Mouse (Mus musculus) gastrocnemius, adult 8-10 months (tissue): ENCODE measurements around the gene Colq. TPM values are rescaled to one million over a fixed set of nuclear protein-coding genes. Genes with fewer than 3 reads are reported as not detected.
"Not testable (repeated sequence)": the region's sequence is repeated elsewhere in the genome, so short reads cannot be mapped to it uniquely, and the experiment has no call there.

Experiments
- DNase-seq, 2 experiments: peaks; one replicate each; pipeline ENCODE4 v3.0.0; 2022; ENCODE audit warnings: low spot score in 2 of 2
- total RNA-seq, 4 experiments: library from RNA; stranded (reverse); gene quantifications; 2 replicates each; pipeline ENCODE4 v1.2.4; 2022

Gene Colq
- 1 to 10 TPM; 5.7 to 7.2 (median 6.1) TPM for total RNA-seq

- DNase-seq: no peak
Measured at GRCm38 (mm10) chr14:31591243-31591642, at the start of gene Colq. Gene Colq, minus strand, starts transcription at chr14:31591343.

DNA sequence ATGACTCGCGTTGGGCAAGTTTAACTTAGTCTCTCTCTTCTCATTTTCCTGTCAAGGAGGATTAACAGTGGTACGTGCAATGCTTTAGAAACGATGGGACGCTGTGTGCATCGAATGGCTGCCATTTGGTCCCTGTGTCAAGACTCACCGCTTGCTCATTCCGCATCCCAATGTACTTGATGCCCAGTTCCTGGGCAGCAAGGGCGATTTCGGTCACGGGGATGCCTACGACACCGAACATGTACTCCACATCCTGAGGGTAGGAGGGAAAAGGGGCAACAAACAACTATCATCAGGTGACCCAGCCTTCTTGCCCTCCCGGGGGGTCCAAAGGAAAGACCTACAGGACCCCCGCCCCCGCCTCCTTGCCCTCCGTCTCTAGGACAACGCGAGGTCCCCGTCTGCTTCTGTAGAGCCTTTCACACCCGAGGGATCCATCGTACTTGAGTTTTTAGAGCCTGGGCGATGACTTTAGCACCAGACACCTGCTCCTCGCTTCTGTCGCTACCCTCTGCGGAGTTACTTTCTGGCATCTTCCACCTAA lies 49.3 kb upstream of the Colq start, which contains the start of gene Gm49387:
Gm49387 (minus strand) TSS at position 533 of the 544 bp plus-strand sequence.
- no peak for DNase-seq

DNA sequence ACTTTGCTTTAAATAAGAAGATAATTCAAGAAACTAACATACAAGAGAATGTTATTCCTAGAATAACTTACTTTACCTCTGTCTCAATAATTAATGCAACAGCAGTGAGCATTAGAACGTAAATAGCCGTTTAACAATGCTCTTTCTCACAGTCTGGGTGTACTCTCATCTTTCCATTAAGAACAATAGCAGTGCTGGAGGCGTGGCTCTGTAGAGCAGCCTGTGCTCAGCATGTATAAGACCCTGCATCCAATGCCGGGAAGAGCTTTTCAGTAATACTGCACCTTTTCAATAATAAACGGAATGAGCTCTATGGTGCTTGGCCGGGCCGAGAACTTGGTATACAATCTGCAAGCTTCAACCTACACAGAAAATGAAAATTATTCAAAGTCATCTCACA lies 39.5 kb upstream of the Colq start:
- DNase-seq: no peak

DNA sequence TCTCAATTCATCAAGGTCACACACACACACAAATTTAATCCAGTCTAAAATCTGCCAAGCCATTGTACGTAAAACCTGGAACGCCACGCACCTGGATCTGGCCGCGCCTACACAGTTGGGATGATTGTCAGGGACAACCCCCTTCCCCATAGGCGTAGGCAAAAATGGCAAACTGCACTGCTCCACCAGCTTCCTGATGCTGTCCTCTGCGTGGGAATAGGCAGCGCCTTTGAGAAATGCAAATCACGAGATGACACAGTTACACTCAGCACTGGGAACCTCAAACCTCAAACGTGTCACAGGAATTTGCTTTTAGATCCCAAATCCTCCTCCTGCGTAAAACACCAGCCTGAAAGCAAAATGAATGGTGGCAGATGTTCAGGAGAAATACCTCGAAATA lies 31.6 kb upstream of the Colq start:
- no peak for DNase-seq

GRCm38 (mm10) chr14:31620591-31621223 lies 29.6 kb upstream of the Colq start:
- no peak for DNase-seq

- DNase-seq: no peak
Measured at GRCm38 (mm10) chr14:31617997-31618396, 26.9 kb upstream of the Colq start.

- DNase-seq: no peak
Measured at GRCm38 (mm10) chr14:31617204-31617603, 26.1 kb upstream of the Colq start.

DNA sequence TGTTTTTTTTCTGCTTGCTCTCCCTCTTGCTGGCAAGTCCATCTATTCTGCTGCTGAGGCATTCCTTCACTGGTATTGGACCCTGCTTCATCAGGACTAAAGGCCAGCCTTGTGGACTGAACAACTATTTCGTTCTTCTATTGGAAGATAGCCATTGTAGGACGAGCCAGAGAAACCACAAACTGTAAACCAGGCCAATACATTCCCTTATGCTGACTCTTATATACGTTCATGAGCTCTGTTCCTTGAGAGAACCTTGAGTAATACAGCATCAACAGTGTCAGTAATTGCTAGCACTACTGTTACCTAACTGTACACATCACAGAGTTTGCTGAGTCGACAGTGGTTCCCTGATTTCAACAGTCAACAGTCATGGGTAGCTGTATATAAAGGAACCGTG lies 22.5 kb upstream of the Colq start:
- no peak for DNase-seq

- no peak for DNase-seq
Measured at GRCm38 (mm10) chr14:31611986-31612385, 20.8 kb upstream of the Colq start.

- no peak for DNase-seq
Measured at GRCm38 (mm10) chr14:31605514-31605913, 14.4 kb upstream of the Colq start.

DNA sequence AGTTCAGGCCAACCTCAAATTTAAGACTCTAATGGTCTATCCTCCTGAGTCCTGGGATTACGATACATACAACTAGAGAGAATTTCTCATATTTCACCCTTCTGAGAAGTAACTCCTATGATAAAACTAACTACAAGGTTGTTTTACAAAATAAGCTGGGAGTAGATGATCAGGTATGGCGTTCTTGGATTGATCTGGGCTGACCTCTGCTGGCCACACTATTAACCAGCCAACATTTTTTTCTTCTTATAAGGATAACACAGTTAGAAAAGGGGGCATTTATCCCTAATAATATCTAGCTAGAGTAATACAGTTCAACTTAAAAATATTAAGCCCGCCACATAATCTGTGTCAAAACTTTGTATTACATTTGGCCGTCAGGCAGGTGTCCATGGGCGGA lies 13.8 kb upstream of the Colq start:
- DNase-seq: no peak

DNA sequence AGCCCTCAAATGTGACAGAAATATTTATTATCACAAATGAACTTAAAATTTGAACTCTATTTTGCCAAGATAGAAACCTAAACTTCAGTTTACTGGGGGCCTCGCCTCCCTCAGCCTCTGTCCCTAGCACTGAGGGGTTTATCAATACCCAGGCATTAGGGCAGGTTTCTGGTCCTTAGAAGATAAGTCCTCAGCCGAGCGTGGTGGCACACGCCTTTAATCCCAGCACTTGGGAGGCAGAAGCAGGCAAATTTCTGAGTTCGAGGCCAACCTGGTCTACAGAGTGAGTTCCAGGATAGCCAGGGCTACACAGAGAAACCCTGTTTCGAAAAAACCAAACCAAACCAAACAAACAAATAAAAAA lies 11.5 kb upstream of the Colq start:
- DNase-seq: not testable (repeated sequence)

DNA sequence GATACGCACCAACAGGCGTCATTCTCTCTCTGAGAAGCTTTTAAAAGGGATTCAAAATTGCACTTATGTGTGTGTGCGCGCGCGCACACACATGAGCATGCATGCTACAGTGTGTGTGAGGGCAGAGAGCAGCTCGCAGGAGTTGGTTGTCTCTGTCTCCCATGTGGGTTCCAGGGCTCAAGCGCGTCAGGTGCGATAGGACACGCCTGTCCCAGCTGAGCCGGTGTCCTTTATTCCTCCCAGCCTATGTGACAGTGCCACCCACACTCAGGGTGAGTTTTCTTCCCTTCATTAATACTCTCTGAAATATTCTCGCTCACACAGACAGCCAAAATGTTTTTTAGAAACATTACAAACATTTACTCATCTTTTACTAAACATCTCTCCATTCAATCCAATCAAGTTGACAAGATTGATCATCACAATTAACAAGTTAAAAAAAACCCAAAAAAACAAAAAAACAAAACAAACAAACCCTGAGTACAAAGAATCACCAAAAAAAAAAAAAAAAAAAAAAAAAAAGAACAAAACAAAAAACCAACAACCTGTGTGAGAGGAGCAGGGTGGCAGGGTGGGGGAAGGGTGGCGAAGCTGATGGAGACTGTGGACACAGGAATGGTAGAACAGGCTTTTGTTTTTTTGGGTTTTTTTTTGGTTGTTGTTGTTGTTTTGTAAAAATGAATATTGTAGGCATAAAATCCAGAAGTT lies 10.9 kb upstream of the Colq start:
- DNase-seq: no peak

DNA sequence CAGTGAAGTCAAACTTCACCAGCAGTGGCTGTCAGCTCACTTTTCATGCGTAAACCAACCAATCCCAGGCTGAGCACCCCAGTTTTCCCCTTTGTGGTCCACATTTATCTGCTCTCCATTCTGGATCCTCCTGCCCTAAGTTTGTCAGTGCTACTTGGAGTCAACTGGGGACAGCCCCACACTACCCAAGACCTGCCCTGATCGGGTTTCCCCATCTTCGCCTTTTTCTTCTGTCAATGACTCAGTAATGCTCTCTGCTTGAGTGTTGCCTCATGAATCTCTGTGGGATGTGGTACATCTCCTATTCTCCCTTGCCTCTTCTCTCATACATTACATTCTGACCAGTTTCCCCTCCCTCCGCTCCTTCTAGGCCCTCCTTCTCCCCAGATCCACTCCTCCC lies 6.3 kb upstream of the Colq start:
- no peak for DNase-seq

DNA sequence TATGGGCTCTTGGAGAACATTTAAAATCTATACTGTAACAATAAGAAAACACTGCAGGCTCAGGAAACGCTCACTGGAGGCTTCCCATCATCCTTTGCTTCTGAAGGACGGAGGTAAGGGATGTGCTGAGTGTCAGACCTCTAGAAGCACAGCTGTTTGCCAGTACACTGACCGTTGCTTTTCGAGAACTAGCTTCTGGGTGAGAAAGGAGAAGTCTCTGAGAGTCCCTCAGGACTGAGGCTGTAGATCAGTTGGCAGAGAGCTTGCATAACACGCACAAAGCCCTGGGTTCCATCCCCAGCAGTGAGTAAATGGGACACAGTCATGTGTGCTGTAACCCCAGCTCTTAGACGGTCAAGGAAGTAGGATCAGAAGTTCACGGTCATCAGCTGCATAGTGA lies 5.3 kb upstream of the Colq start:
- no peak for DNase-seq

DNA sequence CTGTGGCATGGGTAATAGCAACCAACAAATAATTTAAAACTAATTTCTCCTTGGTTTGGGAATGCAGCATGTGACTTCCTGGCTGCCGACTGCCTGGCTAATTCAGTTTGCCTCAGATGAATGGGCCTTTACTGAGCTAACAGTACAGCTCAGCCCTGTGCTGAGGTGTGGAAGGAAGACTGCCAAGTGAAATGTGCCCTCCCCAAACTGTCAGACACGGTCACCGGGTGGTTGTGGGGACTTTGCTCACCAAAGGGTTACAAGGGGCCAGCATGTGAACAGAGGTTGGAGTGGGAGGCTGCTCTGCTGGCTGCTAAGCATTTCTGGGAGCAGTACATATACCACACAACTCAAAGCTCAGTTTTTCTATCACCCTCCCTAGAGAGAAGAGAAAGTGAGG lies 3.5 kb upstream of the Colq start:
- DNase-seq: no peak

DNA sequence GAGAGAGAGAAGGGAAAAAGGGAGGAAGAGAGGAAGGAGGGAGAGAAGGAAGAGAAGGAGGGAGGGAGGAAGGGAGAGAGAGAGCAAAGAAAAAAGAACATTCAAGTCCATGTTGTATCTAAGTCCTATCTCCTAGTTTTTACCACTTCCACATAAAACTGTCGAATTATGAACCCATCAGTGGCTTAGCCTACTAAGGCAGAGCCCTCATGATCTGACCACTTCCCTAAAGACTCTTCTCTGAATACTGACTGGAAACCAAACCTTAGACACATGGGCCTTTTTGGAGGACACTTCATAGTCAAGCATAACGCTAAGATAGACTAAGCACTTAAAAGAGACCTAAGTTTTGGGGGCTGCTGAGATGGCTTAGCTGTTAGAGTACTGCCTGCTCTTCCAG lies 1.9 kb upstream of the Colq start:
- DNase-seq: no peak

DNA sequence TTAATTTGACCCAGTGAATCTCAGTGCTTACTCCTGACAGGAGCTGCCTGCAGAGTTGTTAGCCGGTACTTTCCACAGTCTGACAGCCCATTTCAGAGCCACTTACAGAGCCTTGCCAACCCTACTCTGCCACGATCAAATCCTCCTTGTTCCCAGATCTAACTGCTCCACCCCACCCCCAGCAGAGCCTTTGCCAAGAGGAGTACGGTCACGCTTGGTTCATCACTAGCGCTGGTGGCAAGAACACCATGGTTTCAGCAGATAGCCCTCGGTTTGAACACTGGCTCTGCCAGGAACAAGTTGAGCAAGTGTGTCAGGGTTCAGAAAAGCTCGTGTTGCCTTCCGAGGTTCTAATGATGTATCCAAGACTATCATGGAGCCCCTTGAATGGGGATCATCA lies 4.7 kb downstream of the Colq start:
- no peak for DNase-seq

- DNase-seq: no peak
Measured at GRCm38 (mm10) chr14:31583082-31583481, 8.1 kb downstream of the Colq start.

DNA sequence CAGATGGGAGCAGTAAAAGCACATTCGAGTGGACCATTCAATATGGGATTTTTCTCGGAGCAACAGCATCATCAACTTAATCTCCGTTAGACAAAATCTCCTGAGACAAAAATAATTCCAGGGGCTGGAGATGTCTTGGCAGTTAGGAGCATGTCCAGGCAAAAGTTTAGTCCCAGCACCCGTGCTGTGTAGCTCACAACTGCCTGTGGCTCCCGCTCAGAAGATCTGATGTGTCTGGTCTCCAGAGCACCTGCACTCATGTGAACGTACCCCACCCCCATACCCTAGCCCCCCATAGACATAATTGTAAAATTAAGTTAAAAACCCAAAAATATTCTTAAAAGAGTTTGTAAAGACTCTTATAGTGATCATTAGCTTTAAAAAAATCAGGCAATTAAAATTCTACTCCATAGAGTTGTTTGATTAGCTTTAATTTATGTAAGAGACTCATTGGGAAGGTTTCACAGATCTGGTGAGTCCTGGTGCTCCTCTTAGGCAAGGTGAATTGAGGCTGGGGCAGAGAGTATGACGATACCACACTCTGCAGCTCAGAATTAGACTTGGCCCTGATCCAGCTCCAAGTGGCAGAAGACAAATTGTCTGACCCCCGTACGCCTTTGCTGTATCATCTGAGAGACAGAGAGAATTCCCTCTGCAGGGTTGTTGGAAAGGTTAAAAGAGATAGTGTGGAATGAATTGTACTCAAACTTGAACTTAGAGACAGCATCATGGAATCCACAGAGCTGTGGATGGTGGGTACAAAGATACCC lies 13.0 kb downstream of the Colq start:
- no peak for DNase-seq

GRCm38 (mm10) chr14:31576846-31577697 lies 14.1 kb downstream of the Colq start:
- DNase-seq: no peak
